Mouse (Mus musculus) intestine, embryonic 15.5 days (tissue): ENCODE measurements around the gene Alyref2. TPM values are rescaled to one million over a fixed set of nuclear protein-coding genes. Genes with fewer than 3 reads are reported as not detected.
A peak's percentile ranks its signal among the peaks of the same experiment; 100 is the strongest.

Experiments
- ATAC-seq: fragments of 200-750 bp; cut with Nextera tagmentation; 2 replicates; pipeline ENCODE4 v1.8.0; 2017; ENCODE audit warnings: moderate TSS enrichment, moderate library complexity
- H3K27ac ChIP-seq: fragments of 300-500 bp; sonication (generic); 2 replicates; pipeline ENCODE4 v1.5.1; 2015; ENCODE audit warnings: mild to moderate bottlenecking, inconsistent platforms
- H3K27me3 ChIP-seq: fragments of 300-500 bp; sonication (generic); replicated peaks from 2 replicates; pipeline ENCODE4 v1.6.1; 2015; ENCODE audit warnings: inconsistent platforms
- H3K36me3 ChIP-seq: fragments of 300-500 bp; sonication (generic); 2 replicates; pipeline ENCODE4 v1.6.1; 2015; ENCODE audit warnings: inconsistent platforms
- H3K4me1 ChIP-seq: fragments of 300-500 bp; sonication (generic); replicated peaks from 2 replicates; pipeline ENCODE4 v1.6.1; 2015; ENCODE audit warnings: inconsistent platforms
- H3K4me2 ChIP-seq: fragments of 300-500 bp; sonication (generic); replicated peaks from 2 replicates; pipeline ENCODE4 v1.6.1; 2015; ENCODE audit warnings: mild to moderate bottlenecking, inconsistent platforms
- H3K4me3 ChIP-seq: fragments of 300-500 bp; sonication (generic); replicated peaks from 2 replicates; pipeline ENCODE4 v1.5.1; 2015; ENCODE audit warnings: inconsistent platforms
- H3K9ac ChIP-seq: fragments of 300-500 bp; sonication (generic); 2 replicates; pipeline ENCODE4 v1.6.1; 2015; ENCODE audit warnings: inconsistent platforms
- H3K9me3 ChIP-seq: fragments of 300-500 bp; sonication (generic); 2 replicates; pipeline ENCODE4 v1.6.1; 2016; ENCODE audit warnings: inconsistent platforms
- WGBS: fragments of 180-500 bp; shearing (Covaris S2); methylation state at CpG from one replicate; pipeline ENCODE4 v1.1.7; 2015; 5-methylcytosine and 5-hydroxymethylcytosine counted together
- polyA plus RNA-seq: library from polyadenylated mRNA; unstranded; fragments of >200 nt; fragmentation: Nextera tagmentation; extraction: Ambion mirVana; gene quantifications from 2 replicates; pipeline ENCODE4 v1.2.1, GENCODE M21; 2015

The Alyref2 gene
- polyA plus RNA-seq, result 12.0 and 12.2 TPM in 2 replicates

DNA sequence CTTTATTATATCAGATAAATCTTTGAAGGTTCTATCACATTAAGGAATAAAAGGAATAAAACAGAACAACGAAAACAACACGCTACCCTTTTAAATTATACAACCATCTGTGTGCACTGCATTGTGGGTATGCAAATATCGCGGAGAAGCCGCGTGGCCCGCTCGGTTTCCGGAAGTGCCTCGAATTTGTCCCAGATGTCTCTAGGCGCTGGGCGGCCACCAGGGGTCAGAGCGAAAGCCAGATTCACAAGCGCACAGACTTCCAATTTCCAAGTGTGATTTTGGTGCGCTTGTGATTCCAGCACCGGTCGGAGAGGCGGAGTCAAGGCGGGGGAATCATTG lies at the start of gene Alyref2:
TSS of gene Alyref2 (plus strand) at position 229 of the 342 bp plus-strand sequence.
- H3K9me3 ChIP-seq, result no peaks in the 10 kb centered on the region
- H3K9ac ChIP-seq, result peak within 1 kb of the TSS; percentile 78
- peak within 1 kb of the TSS; percentile 99 for H3K27ac ChIP-seq
- peak within 1 kb of the TSS; percentile 87 for H3K4me2 ChIP-seq
- H3K27me3 ChIP-seq, result no peaks in the 10 kb centered on the region
- H3K4me1 ChIP-seq, result 0 out of 2 replicates have a peak, but pooled peaks cover 2% of the 10 kb centered on the region
- under 1% methylated on average over 19 of the region's 19 CpGs for WGBS
- peak; percentile 92 for ATAC-seq
- peak within 1 kb of the TSS; percentile 61 for H3K4me3 ChIP-seq
- H3K36me3 ChIP-seq, result no peaks in the 10 kb centered on the region

DNA sequence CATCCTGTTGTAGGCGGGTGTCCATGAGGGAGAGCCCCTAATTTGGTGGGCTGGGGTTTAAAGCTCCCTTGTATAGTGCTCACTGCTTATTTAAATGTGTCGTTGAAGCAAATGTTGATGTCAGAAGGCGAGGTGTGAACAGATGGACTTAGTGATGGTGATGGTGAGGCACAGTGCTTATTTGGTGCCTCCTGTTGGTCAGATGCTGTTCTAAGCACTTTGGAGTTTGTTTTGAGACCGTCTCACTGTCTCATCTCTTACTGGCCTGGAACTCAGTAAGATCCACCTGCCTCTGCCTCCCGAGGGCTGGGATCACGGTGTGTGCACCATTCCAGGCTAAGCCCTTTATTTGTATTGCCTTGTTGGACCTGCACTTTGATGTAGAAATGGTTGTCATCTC lies 48.4 kb upstream of the Alyref2 start:
- 81% methylated on average over 6 of the region's 6 CpGs for WGBS
- no peak for ATAC-seq

DNA sequence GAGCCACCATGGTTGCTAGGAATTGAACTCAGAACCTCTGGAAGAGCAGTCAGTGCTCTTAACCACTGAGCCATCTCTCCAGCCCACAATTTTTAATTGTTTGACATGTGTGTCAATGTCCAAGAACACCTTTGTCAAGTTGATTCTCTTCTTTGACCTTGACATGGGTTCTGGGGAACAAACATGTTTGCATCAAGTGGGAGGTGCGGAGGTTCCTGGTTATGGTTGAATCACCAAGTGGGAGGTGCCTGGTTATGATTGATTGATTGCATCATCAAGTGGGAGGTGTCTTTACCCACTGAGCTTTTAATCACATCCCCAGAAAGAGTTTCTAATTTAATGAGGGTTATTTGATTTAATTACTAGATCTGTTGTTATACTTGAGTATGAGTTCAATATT lies 45.7 kb upstream of the Alyref2 start:
- H3K9me3 ChIP-seq, result no peaks in the 10 kb centered on the region
- peaks cover 5% of the 10 kb centered on the region for H3K36me3 ChIP-seq
- no peak overlapping the region for H3K4me2 ChIP-seq
- H3K27ac ChIP-seq, result no peak overlapping the region
- H3K9ac ChIP-seq, result no peak overlapping the region
- H3K4me3 ChIP-seq, result no peak overlapping the region
- 97% methylated on average over 1 of the region's 1 CpGs for WGBS
- 0 out of 2 replicates have a peak, but pooled peaks cover 3% of the 10 kb centered on the region for H3K4me1 ChIP-seq
- no peak for ATAC-seq
- no peaks in the 10 kb centered on the region for H3K27me3 ChIP-seq

More for the DNA sequence above, 48.4 kb upstream of the Alyref2 start:
- no peak overlapping the region for H3K4me3 ChIP-seq
- H3K4me1 ChIP-seq, result 0 out of 2 replicates have a peak, but pooled peaks cover 3% of the 10 kb centered on the region
- no peak overlapping the region for H3K27ac ChIP-seq
- H3K4me2 ChIP-seq, result no peak overlapping the region
- H3K36me3 ChIP-seq, result no peaks in the 10 kb centered on the region
- H3K27me3 ChIP-seq, result no peaks in the 10 kb centered on the region
- H3K9ac ChIP-seq, result no peak overlapping the region
- no peaks in the 10 kb centered on the region for H3K9me3 ChIP-seq

DNA sequence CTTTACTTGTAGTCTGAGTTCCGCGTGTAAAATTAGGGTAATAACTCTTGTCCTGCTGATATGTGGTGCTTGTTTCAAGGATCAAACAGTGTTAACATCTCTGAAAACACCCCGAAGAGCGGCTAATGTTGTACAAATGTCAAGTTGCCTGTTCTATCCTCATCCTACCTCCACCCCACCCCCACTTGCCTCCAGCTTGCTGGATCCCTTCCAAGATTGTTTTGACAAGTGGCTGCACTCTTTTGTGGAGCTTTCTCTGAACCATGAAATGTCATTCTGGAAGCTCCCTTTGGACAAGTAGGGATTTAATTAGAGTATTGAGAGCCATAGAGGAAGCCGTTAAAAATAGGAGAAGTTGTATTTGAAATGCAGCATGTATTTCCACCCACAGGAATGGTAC lies 43.5 kb upstream of the Alyref2 start:
- Histone ChIP-seq H3K4me2 (no peak overlapping the region), H3K9me3 (no peaks in the 10 kb centered on the region), H3K27me3 (no peaks in the 10 kb centered on the region), H3K4me1 (0 out of 2 replicates have a peak, but pooled peaks cover 4% of the 10 kb centered on the region), H3K36me3 (peaks cover 9% of the 10 kb centered on the region), H3K27ac (no peak overlapping the region), H3K4me3 (no peak overlapping the region), H3K9ac (no peak overlapping the region)
- WGBS, result 54% methylated on average over 5 of the region's 5 CpGs
- no peak for ATAC-seq

- ATAC-seq, result no peak
- Histone ChIP-seq H3K4me3 (no peak overlapping the region), H3K36me3 (peaks cover 9% of the 10 kb centered on the region), H3K9me3 (no peaks in the 10 kb centered on the region), H3K27me3 (no peaks in the 10 kb centered on the region), H3K4me1 (0 out of 2 replicates have a peak, but pooled peaks cover 4% of the 10 kb centered on the region), H3K9ac (no peak overlapping the region), H3K4me2 (no peak overlapping the region), H3K27ac (no peak overlapping the region)
- 90% methylated on average over 22 of the region's 22 CpGs for WGBS
Measured at GRCm38 (mm10) chr1:171460551-171461503, 42.5 kb upstream of the Alyref2 start.

GRCm38 (mm10) chr1:171463133-171463532 lies 40.1 kb upstream of the Alyref2 start:
- WGBS, result 93% methylated on average over 3 of the region's 3 CpGs
- H3K9ac ChIP-seq, result no peak overlapping the region
- H3K27me3 ChIP-seq, result no peaks in the 10 kb centered on the region
- peaks cover 9% of the 10 kb centered on the region for H3K36me3 ChIP-seq
- no peak for ATAC-seq
- no peak overlapping the region for H3K4me3 ChIP-seq
- H3K9me3 ChIP-seq, result no peaks in the 10 kb centered on the region
- no peak overlapping the region for H3K4me2 ChIP-seq
- 0 out of 2 replicates have a peak, but pooled peaks cover 4% of the 10 kb centered on the region for H3K4me1 ChIP-seq
- no peak overlapping the region for H3K27ac ChIP-seq

DNA sequence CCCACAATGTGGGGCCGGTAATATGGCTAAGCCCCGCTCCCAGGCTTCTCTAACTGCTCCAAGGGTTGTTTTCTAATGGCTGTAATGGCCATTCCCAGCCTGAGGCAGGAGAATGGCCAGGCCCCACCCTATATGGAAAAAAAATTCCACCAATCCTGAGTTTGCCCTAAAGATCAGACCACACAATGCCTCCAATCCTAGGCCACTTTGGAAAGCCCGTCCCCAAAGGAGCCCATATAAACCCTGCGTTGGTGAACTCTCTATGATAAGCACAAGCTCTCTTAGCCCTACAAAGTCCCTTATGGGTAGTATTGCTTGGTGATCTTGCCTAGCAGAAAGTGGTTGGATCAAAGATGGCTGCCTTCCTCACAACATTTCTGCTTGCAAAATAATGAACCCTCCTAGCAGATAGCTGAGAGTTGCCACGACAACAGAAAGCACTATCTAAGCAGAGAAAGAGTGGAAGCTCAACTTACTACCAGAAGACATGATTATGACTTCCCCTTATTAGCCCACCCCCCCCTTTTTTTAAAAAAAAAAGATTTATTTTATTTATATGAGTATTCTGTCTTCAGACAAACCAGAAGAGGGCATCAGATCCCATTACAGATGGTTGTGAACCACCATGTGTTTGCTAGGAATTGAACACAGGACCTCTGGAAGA lies 37.4 kb upstream of the Alyref2 start:
- H3K9me3 ChIP-seq, result no peaks in the 10 kb centered on the region
- no peak overlapping the region for H3K4me3 ChIP-seq
- H3K27me3 ChIP-seq, result no peaks in the 10 kb centered on the region
- peaks cover 9% of the 10 kb centered on the region for H3K36me3 ChIP-seq
- no peak overlapping the region for H3K9ac ChIP-seq
- no peak overlapping the region for H3K4me2 ChIP-seq
- peaks cover 4% of the 10 kb centered on the region; the same call in 1 of the 2 replicates for H3K4me1 ChIP-seq
- no peak overlapping the region for H3K27ac ChIP-seq
- 94% methylated on average over 5 of the region's 5 CpGs for WGBS
- no peak for ATAC-seq

GRCm38 (mm10) chr1:171466565-171466964 lies 36.7 kb upstream of the Alyref2 start:
- no peak overlapping the region for H3K4me3 ChIP-seq
- 84% methylated on average over 4 of the region's 4 CpGs for WGBS
- no peak overlapping the region for H3K27ac ChIP-seq
- H3K4me1 ChIP-seq, result peaks cover 4% of the 10 kb centered on the region; the same call in 1 of the 2 replicates
- no peak for ATAC-seq
- H3K27me3 ChIP-seq, result no peaks in the 10 kb centered on the region
- H3K36me3 ChIP-seq, result peaks cover 7% of the 10 kb centered on the region
- no peak overlapping the region for H3K9ac ChIP-seq
- no peak overlapping the region for H3K4me2 ChIP-seq
- H3K9me3 ChIP-seq, result no peaks in the 10 kb centered on the region

- no peak overlapping the region for H3K9ac ChIP-seq
- no peaks in the 10 kb centered on the region for H3K9me3 ChIP-seq
- H3K4me2 ChIP-seq, result no peak overlapping the region
- no peak overlapping the region for H3K4me3 ChIP-seq
- no peaks in the 10 kb centered on the region for H3K36me3 ChIP-seq
- H3K27me3 ChIP-seq, result no peaks in the 10 kb centered on the region
- H3K27ac ChIP-seq, result no peak overlapping the region
- H3K4me1 ChIP-seq, result no peaks in the 10 kb centered on the region; the same call in 1 of the 2 replicates
- ATAC-seq, result no peak
- WGBS, result 65% methylated on average over 3 of the region's 3 CpGs
Measured at GRCm38 (mm10) chr1:171469678-171470077, 33.6 kb upstream of the Alyref2 start.

DNA sequence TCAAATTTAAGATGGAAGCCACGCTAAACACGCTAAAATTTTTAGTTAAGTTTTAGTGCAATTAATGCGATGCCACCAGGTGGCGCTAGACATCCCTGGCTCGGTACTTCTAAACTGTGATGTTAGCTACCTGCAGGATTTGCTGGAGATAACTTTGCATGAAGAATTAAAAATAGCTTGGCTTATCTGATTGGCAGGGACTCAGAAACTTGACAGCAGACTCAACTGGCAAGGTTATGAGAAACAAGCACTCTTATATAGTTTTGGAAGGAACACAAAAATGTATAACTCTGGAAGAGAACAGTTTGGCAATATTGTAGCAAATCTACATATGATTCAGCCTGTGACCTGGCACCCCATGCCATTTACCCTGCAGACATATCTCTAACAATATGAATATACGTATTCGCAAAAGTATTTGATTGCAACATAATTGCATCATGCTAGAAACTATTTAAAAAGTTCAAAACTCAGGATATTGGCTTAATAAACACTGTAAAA lies 32.9 kb upstream of the Alyref2 start:
- Histone ChIP-seq H3K4me3 (no peak overlapping the region), H3K9me3 (no peaks in the 10 kb centered on the region), H3K36me3 (no peaks in the 10 kb centered on the region), H3K4me1 (no peaks in the 10 kb centered on the region; the same call in 1 of the 2 replicates), H3K27ac (no peak overlapping the region), H3K4me2 (no peak overlapping the region), H3K9ac (no peak overlapping the region), H3K27me3 (no peaks in the 10 kb centered on the region)
- peak; percentile 45 for ATAC-seq
- 26% methylated on average over 7 of the region's 7 CpGs for WGBS

GRCm38 (mm10) chr1:171470896-171471295 lies 32.4 kb upstream of the Alyref2 start:
- 77% methylated on average over 5 of the region's 5 CpGs for WGBS
- Histone ChIP-seq H3K27me3 (no peaks in the 10 kb centered on the region), H3K4me2 (no peak overlapping the region), H3K4me1 (no peaks in the 10 kb centered on the region; the same call in 1 of the 2 replicates), H3K9ac (no peak overlapping the region), H3K27ac (no peak overlapping the region), H3K4me3 (no peak overlapping the region), H3K36me3 (no peaks in the 10 kb centered on the region), H3K9me3 (no peaks in the 10 kb centered on the region)
- no peak for ATAC-seq

GRCm38 (mm10) chr1:171471452-171471851 lies 31.8 kb upstream of the Alyref2 start:
- H3K27ac ChIP-seq, result no peak overlapping the region
- H3K9ac ChIP-seq, result no peak overlapping the region
- no peak overlapping the region for H3K4me2 ChIP-seq
- H3K36me3 ChIP-seq, result no peaks in the 10 kb centered on the region
- no peak overlapping the region for H3K4me3 ChIP-seq
- WGBS, result 77% methylated on average over 1 of the region's 1 CpGs
- H3K27me3 ChIP-seq, result no peaks in the 10 kb centered on the region
- no peaks in the 10 kb centered on the region for H3K9me3 ChIP-seq
- no peak for ATAC-seq
- no peaks in the 10 kb centered on the region; the same call in 1 of the 2 replicates for H3K4me1 ChIP-seq
